Mouse (Mus musculus): ENCODE measurements around the gene B3gat3. TPM values are rescaled to one million over a fixed set of nuclear protein-coding genes. Genes with fewer than 3 reads are reported as not detected.
"Not testable (repeated sequence)": the region's sequence is repeated elsewhere in the genome, so short reads cannot be mapped to it uniquely, and the experiment has no call there.

B3gat3 gene
- polyA plus RNA-seq, 1 experiment from 2014 or later, result 75.0 TPM

DNA sequence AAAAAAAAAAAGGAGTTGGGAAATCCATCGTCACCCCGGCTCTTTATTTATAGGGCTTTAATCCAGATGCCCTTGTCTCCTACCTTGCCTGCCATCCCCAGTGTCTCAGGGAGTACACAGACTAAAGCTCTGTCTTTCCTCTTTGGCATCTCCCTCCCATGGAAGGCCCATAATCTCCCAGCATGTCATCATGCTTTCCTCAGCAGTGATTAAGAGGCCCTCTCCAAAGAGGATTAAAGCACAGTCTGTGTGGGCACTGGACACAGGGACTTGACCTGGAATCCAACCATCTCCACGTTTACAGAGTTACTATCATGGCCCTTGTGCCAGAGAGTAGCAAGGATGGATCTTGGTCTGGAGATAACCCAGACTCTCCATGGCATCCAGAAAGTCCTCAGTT is 36.6 kb upstream of the B3gat3 start, which contains the start of the genes Lbhd1 and Gm49403:
Lbhd1 (plus strand) TSS at position 117 of the 400 bp plus-strand sequence.
Gm49403 (plus strand) TSS at position 315 of the 400 bp plus-strand sequence.
- peaks cover 4% of the 10 kb centered on the region; the same call in 1 of the 2 replicates for H3K36me3 ChIP-seq (ENCODE audit: control insufficient read depth, insufficient read depth, low read length)
- DNase-seq (no peak), ATAC-seq (ENCODE audit: low FRiP score, low TSS enrichment) (no peak)
- no peak within 1 kb of the TSS for H3K4me2 ChIP-seq (ENCODE audit: low read length)
- no peaks in the 10 kb centered on the region for H3K27me3 ChIP-seq (ENCODE audit: control insufficient read depth, insufficient read depth, low read length)
- H3K9me3 ChIP-seq (ENCODE audit: control insufficient read depth, low read length), result no peaks in the 10 kb centered on the region
- H3K4me1 ChIP-seq (ENCODE audit: control insufficient read depth, insufficient read depth, low read length), result peaks cover 18% of the 10 kb centered on the region
- no peak within 1 kb of the TSS for H3K27ac ChIP-seq (replicated peaks; ENCODE audit: low read depth, low read length)
- no peak within 1 kb of the TSS for H3K9ac ChIP-seq (replicated peaks; ENCODE audit: low read length)
- 65% methylated on average over 3 of the region's 3 CpGs for WGBS
- H3K4me3 ChIP-seq (replicated peaks; ENCODE audit: low read depth, low read length), result no peak within 1 kb of the TSS

DNA sequence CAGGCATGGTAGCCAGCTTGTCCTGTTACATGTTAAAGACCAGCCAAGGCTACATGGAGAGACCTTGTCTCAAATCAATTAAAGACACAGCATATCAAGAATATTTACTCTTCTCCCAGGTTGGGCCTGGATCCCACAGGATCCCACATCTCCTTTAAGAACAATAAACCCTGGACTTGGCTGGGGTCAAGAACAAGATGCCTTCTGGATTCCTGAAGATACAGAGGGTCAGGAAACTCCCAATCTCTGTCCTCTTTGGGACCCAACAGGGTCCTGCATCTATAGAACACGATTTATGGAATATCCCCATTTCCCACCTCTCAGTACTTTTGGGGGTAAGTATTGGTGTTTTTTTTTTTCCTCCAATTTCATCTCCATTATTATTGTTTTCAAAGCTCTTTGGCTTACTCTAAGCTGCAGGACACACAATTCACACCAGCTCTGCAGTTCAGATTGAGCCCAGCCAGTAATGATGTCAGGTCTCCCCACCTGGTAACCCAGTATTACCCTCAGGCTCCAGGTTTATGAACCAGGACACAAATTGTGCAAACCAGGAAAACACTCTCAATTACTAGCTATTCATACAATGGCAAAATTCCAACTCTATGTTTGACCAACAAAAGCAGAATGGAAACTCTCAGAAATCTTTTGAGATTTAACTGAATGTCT is 33.1 kb upstream of the B3gat3 start:
- WGBS, result 54% methylated on average over 1 of the region's 1 CpGs
- DNase-seq, result no peak
- H3K4me3 ChIP-seq (replicated peaks; ENCODE audit: low read depth, low read length), result no peak overlapping the region
- no peak overlapping the region for H3K4me2 ChIP-seq (ENCODE audit: low read length)
- peaks cover 3% of the 10 kb centered on the region for H3K36me3 ChIP-seq (ENCODE audit: control insufficient read depth, insufficient read depth, low read length)
- peaks cover 15% of the 10 kb centered on the region for H3K4me1 ChIP-seq (ENCODE audit: control insufficient read depth, insufficient read depth, low read length)
- H3K27ac ChIP-seq (replicated peaks; ENCODE audit: low read depth, low read length), result no peak overlapping the region
- H3K9me3 ChIP-seq (ENCODE audit: control insufficient read depth, low read length), result no peaks in the 10 kb centered on the region
- ATAC-seq (ENCODE audit: low FRiP score, low TSS enrichment), result no peak
- no peak overlapping the region for H3K9ac ChIP-seq (replicated peaks; ENCODE audit: low read length)
- no peaks in the 10 kb centered on the region for H3K27me3 ChIP-seq (ENCODE audit: control insufficient read depth, insufficient read depth, low read length)

DNA sequence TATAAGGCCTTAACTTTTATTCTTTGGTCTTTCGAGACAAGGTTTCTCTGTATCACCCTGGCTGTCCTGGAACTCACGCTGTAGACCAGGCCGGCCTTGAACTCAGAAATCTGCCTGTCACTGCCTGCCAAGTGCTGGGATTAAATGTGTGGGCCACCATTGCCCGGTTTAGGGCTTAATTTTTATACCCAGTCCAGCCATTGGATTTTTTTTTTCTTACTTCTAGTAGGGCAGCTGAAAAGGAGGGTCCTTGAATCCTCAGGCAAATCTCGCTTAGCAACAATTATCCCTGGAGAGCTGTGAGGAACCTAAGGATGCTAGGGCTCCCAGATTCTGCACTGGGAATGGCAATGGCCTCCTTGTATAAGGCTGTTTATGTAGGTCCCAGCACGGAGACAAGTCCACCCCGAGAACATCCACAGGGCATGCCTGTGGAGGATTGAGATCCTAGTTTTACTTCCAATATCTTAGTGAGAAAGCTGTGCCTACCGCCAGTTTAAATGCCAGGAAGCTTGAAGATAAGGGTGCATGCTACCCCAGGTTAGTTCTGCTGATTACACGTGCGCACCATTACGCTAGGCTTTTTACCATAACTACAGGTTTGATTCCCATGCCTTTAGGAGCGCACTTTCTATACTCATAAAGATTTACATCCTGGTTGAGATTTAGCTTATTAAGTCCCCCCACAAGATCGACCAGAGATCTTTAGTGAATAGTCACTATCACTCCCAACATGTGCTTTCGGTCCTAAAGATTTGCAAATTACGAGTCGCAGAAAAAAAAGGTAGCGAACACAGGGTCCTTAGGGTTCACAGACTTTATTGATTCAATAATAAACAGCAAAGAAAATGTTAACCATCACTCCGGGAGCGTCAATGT is 32.4 kb upstream of the B3gat3 start:
- Histone ChIP-seq H3K9me3 (ENCODE audit: control insufficient read depth, low read length) (no peaks in the 10 kb centered on the region), H3K27me3 (ENCODE audit: control insufficient read depth, insufficient read depth, low read length) (no peaks in the 10 kb centered on the region), H3K4me3 (replicated peaks; ENCODE audit: low read depth, low read length) (peak overlapping the region; percentile 61), H3K36me3 (ENCODE audit: control insufficient read depth, insufficient read depth, low read length) (peaks cover 3% of the 10 kb centered on the region), H3K4me1 (ENCODE audit: control insufficient read depth, insufficient read depth, low read length) (peaks cover 15% of the 10 kb centered on the region), H3K27ac (replicated peaks; ENCODE audit: low read depth, low read length) (peak overlapping the region; percentile 71), H3K4me2 (ENCODE audit: low read length) (peak overlapping the region; percentile 84), H3K9ac (replicated peaks; ENCODE audit: low read length) (peak overlapping the region; percentile 75)
- ATAC-seq (ENCODE audit: low FRiP score, low TSS enrichment) (no peak), DNase-seq (no peak)
- 15% methylated on average over 19 of the region's 19 CpGs for WGBS

DNA sequence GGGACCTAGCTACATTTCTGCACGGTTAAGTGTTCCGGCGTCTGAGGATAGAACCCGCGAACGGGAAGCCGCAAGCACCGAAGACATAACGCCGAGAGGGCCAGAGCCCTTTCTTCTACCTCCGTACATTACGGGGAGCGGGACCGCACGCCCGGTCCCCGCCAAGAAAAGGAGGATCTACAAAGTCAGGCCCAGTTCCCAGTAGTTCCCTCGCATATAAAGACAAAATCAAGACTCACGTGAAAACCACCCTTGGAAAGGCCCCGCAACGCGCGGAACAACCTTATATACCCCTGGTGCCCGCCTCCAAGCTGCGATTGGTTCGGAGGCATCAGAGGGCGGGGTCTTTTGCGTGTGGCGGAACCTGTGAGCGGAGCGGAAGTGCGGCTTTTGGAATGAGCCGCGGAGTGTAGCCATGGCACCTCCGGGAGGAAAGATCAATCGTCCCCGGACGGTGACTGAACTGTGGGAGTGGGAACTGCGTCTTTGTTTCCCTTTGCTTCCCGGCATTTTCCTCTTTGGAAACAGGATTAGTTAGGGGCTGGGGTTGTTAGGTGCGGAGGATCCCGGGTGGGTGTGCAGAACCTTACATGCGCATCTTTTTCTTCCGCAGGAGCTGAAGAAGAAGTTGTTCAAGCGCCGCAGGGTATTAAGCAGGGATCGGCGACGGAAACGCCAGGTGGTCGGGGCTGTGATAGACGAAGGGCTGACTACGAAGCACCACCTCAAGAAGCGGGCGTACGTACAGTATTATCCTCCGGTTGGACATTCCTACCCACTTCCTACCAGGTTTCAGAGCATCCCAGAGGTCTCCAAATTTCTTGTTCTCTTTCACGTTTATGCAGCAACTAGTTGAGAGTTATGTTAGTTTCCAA is 31.4 kb upstream of the B3gat3 start, which contains the start of the genes 1810009A15Rik and Gm49416:
1810009A15Rik (plus strand) TSS at position 343 of the 875 bp plus-strand sequence.
Gm49416 (plus strand) TSS at position 416 of the 875 bp plus-strand sequence.
- peaks cover 22% of the 10 kb centered on the region for H3K4me1 ChIP-seq (ENCODE audit: control insufficient read depth, insufficient read depth, low read length)
- DNase-seq (peak; percentile 98), ATAC-seq (ENCODE audit: low FRiP score, low TSS enrichment) (peak; percentile 96)
- H3K9ac ChIP-seq (replicated peaks; ENCODE audit: low read length), result peak within 1 kb of the TSS; percentile 75
- H3K27me3 ChIP-seq (ENCODE audit: control insufficient read depth, insufficient read depth, low read length), result no peaks in the 10 kb centered on the region
- no peaks in the 10 kb centered on the region for H3K9me3 ChIP-seq (ENCODE audit: control insufficient read depth, low read length)
- 1% methylated on average over 58 of the region's 58 CpGs for WGBS
- peak within 1 kb of the TSS; percentile 61 for H3K4me3 ChIP-seq (replicated peaks; ENCODE audit: low read depth, low read length)
- H3K36me3 ChIP-seq (ENCODE audit: control insufficient read depth, insufficient read depth, low read length), result peaks cover 3% of the 10 kb centered on the region
- peak within 1 kb of the TSS; percentile 72 for H3K27ac ChIP-seq (replicated peaks; ENCODE audit: low read depth, low read length)
- H3K4me2 ChIP-seq (ENCODE audit: low read length), result peak within 1 kb of the TSS; percentile 84

DNA sequence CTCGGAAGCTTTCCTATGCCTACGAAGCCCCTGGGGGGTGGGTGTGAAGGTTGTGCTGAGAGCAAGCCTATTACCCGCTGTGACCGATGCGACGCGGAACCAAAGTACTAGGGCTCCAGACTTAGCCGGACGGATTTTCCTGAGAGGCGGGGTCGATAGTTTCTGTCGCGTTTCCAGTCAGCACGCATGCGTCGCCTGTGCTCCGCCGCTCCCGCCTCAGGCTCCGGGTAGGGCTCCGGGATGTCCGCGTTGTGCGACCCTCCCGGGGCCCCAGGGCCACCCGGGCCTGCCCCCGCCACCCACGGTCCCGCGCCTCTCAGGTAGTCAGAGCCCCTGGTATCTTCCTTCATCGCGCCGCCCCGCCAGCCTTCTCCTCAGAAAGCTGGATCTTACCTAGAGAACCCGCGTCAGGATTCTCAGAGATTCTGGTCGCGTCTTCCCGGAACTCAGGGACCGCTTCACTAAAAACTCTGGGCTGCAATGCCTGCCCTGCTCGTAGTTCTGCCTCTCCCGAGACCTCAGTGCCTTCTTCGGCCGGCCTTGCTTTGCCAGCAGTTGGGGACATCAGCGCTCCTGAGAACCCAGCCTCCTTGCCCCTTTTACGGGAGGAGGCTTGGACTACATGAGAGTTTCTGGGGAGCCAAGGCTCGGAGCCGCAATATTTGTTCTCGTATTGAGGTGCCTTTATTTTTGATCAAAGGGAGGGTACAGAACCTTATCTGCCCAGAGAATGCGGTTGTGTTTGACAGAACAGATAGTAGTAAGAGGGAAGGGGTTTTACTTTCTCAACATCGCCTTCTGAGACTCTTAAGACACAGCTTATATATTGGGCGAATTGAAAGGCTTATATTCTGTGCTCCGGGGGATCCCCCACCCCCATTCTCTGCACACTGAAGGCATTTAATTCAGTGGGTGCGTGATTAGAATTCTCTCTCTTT is 27.1 kb upstream of the B3gat3 start, which contains the start of gene Ints5:
Ints5 (plus strand) TSS at position 177 of the 938 bp plus-strand sequence.
- H3K4me2 ChIP-seq (ENCODE audit: low read length), result peak within 1 kb of the TSS; percentile 84

DNA sequence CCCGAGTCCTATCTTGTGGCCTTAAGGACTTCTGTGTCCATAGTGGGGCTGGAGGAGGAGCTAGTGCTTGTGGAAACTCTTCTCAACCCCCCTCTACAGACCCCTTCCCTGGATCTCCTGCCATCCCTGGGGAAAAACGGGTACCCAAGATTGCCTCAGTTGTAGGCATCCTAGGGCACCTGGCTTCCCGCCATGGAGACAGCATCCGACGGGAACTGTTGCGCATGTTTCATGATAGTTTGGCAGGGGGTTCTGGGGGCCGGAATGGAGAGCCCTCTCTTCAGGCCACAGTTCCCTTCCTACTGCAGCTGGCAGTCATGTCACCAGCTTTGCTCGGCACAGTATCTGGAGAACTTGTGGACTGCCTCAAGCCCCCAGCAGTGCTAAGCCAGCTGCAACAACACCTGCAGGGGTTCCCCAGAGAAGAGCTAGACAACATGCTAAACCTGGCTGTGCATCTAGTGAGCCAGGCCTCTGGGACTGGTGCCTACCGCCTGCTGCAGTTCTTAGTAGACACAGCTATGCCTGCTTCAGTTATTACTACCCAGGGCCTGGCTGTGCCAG is 24.7 kb upstream of the B3gat3 start:
- WGBS, result 96% methylated on average over 9 of the region's 9 CpGs
- Histone ChIP-seq H3K9me3 (ENCODE audit: control insufficient read depth, low read length) (no peaks in the 10 kb centered on the region), H3K27me3 (ENCODE audit: control insufficient read depth, insufficient read depth, low read length) (no peaks in the 10 kb centered on the region), H3K36me3 (ENCODE audit: control insufficient read depth, insufficient read depth, low read length) (peaks cover 20% of the 10 kb centered on the region), H3K4me1 (ENCODE audit: control insufficient read depth, insufficient read depth, low read length) (peaks cover 23% of the 10 kb centered on the region), H3K4me3 (replicated peaks; ENCODE audit: low read depth, low read length) (no peak overlapping the region), H3K9ac (replicated peaks; ENCODE audit: low read length) (no peak overlapping the region), H3K4me2 (ENCODE audit: low read length) (no peak overlapping the region), H3K27ac (replicated peaks; ENCODE audit: low read depth, low read length) (no peak overlapping the region)
- DNase-seq (no peak), ATAC-seq (ENCODE audit: low FRiP score, low TSS enrichment) (no peak)

More for the DNA sequence above, 27.1 kb upstream of the B3gat3 start, which contains the start of gene Ints5:
- DNase-seq, result peak; percentile 94
- H3K27ac ChIP-seq (replicated peaks; ENCODE audit: low read depth, low read length), result peak within 1 kb of the TSS; percentile 84
- no peaks in the 10 kb centered on the region for H3K27me3 ChIP-seq (ENCODE audit: control insufficient read depth, insufficient read depth, low read length)
- H3K36me3 ChIP-seq (ENCODE audit: control insufficient read depth, insufficient read depth, low read length), result peaks cover 21% of the 10 kb centered on the region
- H3K9me3 ChIP-seq (ENCODE audit: control insufficient read depth, low read length), result no peaks in the 10 kb centered on the region
- peaks cover 24% of the 10 kb centered on the region for H3K4me1 ChIP-seq (ENCODE audit: control insufficient read depth, insufficient read depth, low read length)
- ATAC-seq (ENCODE audit: low FRiP score, low TSS enrichment), result peak; percentile 65
- peak within 1 kb of the TSS; percentile 78 for H3K9ac ChIP-seq (replicated peaks; ENCODE audit: low read length)
- H3K4me3 ChIP-seq (replicated peaks; ENCODE audit: low read depth, low read length), result peak within 1 kb of the TSS; percentile 79
- 3% methylated on average over 54 of the region's 54 CpGs for WGBS

DNA sequence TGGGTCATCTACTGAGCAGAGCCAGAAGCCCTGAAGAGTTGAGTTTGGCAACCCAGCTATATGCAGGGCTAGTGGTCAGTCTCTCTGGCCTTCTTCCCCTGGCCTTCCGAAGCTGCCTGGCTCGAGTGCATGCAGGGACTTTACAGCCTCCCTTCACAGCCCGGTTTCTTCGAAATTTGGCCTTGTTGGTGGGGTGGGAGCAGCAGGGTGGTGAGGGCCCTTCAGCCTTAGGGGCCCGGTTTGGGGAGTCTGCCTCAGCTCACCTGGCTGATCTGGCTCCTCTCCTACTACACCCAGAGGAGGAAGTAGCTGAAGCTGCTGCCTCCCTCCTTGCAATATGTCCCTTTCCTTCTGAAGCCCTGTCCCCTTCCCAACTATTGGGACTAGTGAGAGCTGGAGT is 23.9 kb upstream of the B3gat3 start:
- not testable (repeated sequence) for H3K27ac ChIP-seq (replicated peaks; ENCODE audit: low read depth, low read length); H3K27me3 ChIP-seq (ENCODE audit: control insufficient read depth, insufficient read depth, low read length); H3K4me2 ChIP-seq (ENCODE audit: low read length); H3K9ac ChIP-seq (replicated peaks; ENCODE audit: low read length); DNase-seq; H3K9me3 ChIP-seq (ENCODE audit: control insufficient read depth, low read length); ATAC-seq (ENCODE audit: low FRiP score, low TSS enrichment); H3K4me3 ChIP-seq (replicated peaks; ENCODE audit: low read depth, low read length)
- WGBS, result 92% methylated on average over 5 of the region's 5 CpGs
- Histone ChIP-seq H3K4me1 (ENCODE audit: control insufficient read depth, insufficient read depth, low read length) (peaks cover 23% of the 10 kb centered on the region), H3K36me3 (ENCODE audit: control insufficient read depth, insufficient read depth, low read length) (peaks cover 18% of the 10 kb centered on the region)

All from midbrain, embryonic 14.5 days (tissue).